8 mouse cellular contexts compared by ENCODE assay signal in the genomic region with DNA sequence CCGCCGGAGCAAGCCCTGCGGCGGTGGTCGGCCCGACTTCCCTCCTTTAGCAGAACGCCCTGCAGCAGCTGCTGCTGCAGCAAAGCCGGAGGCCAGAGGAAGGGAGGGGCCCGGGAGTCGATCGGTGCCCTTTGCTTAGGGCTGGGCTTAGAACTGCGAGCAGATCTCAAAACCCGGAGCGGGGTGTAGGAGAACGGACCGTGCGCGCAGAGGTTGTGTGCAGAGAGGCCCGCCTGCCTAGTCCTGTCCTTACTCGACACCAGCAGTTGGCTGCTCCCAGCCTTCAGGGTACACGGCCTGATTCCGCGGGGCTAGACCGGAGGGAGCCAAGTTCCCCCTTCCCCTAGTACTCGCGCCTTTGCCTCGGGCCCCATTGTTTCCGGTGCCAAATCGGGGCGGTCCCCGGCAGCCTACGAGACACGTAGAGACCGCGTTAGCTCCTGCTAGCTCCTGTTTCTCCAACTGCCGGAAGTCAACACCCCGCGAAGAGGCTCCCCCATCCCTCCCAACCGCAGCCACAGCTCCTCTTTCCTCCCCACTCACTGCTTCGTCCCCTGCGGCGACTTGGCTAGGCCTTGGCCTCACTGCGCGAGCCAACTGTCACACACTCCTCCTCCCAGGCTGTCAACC. TPM values are rescaled to one million over a fixed set of nuclear protein-coding genes. Genes with fewer than 3 reads are reported as not detected.
DNase-seq lines count a peak whose midpoint lies in the region; ATAC-seq lines count a peak whose summit lies in the region.

A gene (minus strand): TSS at position 94 of the 630 bp plus-strand sequence.

- WGBS in hindbrain, embryonic 11.5 days, result 0% methylated on average over 35 of the region's 44 CpGs

- H3K4me3 ChIP-seq in hindbrain, embryonic 11.5 days (ENCODE audit: low read depth, low read length), result peak within 1 kb of the TSS; percentile 92

- peak; percentile 94 for ATAC-seq in hindbrain, embryonic 11.5 days (ENCODE audit: low FRiP score)

- no peaks in the 10 kb centered on the region for H3K4me1 ChIP-seq in hindbrain, embryonic 11.5 days (replicated peaks; ENCODE audit: control insufficient read depth, insufficient read depth, low read length)

- no peaks in the 10 kb centered on the region for H3K27me3 ChIP-seq in hindbrain, embryonic 11.5 days (ENCODE audit: control insufficient read depth, insufficient read depth, low read length)

- H3K9ac ChIP-seq in hindbrain, embryonic 11.5 days (ENCODE audit: low read depth, low read length), result peak within 1 kb of the TSS; percentile 91

- no peaks in the 10 kb centered on the region for H3K9me3 ChIP-seq in hindbrain, embryonic 11.5 days (ENCODE audit: control insufficient read depth, low read length)

- peak; percentile 97 for DNase-seq in Muller cell, postnatal 12 days (ENCODE audit: inconsistent ontology term)
- peak; percentile 99 for DNase-seq in cerebellum, adult 9-11 months
- peak; percentile 90 to 93 for DNase-seq in frontal cortex, adult 2 months (ENCODE audit: extremely low spot score in 1 of 2, low spot score in 1 of 2)
- peak; percentile 90 for DNase-seq in hindbrain, embryonic 11.5 days (ENCODE audit: low spot score)
- peak; percentile 90 to 94 for DNase-seq in layer of hippocampus, postnatal 10 days (ENCODE audit: low spot score in 2 of 2)
- DNase-seq in lung, postnatal 10 days, result peak; percentile 95
- peak; percentile 89 for DNase-seq in ovary, postnatal 36 days (ENCODE audit: low spot score)
- DNase-seq in thymus, postnatal 36 days, result peak; percentile 94 to 97

- no peaks in the 10 kb centered on the region for H3K36me3 ChIP-seq in hindbrain, embryonic 11.5 days (ENCODE audit: control insufficient read depth, insufficient read depth, low read length)

- H3K27ac ChIP-seq in hindbrain, embryonic 11.5 days (ENCODE audit: low read depth, low read length), result peak within 1 kb of the TSS; percentile 100

- H3K4me2 ChIP-seq in hindbrain, embryonic 11.5 days (replicated peaks; ENCODE audit: low read depth, low read length), result peak within 1 kb of the TSS; percentile 66

RNA-seq across cellular contexts. Expression of the gene that starts here (rescaled TPM):
- 23.4 and 24.2 TPM in 2 replicates for polyA plus RNA-seq in frontal cortex, adult 2 months (2012; rRNA removed)
- 7.1 and 10.7 TPM in 2 replicates for polyA plus RNA-seq in hindbrain, embryonic 11.5 days (2014; fragmentation: Nextera tagmentation; extraction: Ambion mirVana)
- total RNA-seq in layer of hippocampus, postnatal 10 days (2021), result 10 to 100 TPM; 78.6 to 79.6 TPM

Comparison
In these comparisons a context has a peak if more than half of its experiments do, and no peak if none do; other contexts are left out.
1. Peak in every context shown above with its lines: DNase-seq, ATAC-seq, H3K4me3 ChIP-seq and H3K27ac ChIP-seq.